Mouse (Mus musculus) lung, adult 2 months (tissue): Measurements from ENCODE around the gene Wt1.

Source experiments
- CTCF ChIP-seq: fragments of 200-500 bp; IDR thresholded peaks from 2 replicates; pipeline ENCODE4 v1.5.1; 2011; ENCODE audit warnings: mild to moderate bottlenecking, low read length, control low read depth; ENCODE audit not compliant: insufficient read depth
- POLR2A ChIP-seq: fragments of 200-500 bp; IDR thresholded peaks from 2 replicates; pipeline ENCODE4 v1.6.1; 2011; ENCODE audit warnings: low read depth, mild to moderate bottlenecking, control low read depth, low read length, borderline replicate concordance; ENCODE audit errors: extremely low read depth

DNA sequence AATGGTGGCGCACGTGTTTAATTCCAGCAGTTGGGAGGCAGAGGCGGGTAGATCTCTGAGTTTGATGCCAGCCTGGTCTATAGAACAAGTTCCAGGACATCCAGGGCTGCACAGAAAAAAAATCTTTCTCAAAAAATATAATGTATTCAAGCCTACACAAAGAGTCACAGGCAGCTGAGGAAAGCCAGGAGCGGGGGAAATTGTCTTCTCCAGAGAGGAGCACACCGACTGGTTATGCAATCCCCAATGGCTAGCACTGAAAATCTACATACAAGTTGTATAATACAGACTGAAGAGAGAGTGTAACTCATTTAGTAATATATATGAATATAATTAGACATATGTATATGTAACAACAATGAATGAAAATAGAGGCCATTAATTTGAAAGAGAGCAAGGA is 25.2 kb downstream of the Wt1 start:
- TF ChIP-seq CTCF (no peak), POLR2A (no peak)
